Mouse (Mus musculus) cerebellum, adult 9-10 months (tissue): ENCODE results near the gene Kif19a.

Experiments used
- DNase-seq: peaks from one replicate; pipeline ENCODE4 v3.0.0; 2022

The Kif19a gene

DNA sequence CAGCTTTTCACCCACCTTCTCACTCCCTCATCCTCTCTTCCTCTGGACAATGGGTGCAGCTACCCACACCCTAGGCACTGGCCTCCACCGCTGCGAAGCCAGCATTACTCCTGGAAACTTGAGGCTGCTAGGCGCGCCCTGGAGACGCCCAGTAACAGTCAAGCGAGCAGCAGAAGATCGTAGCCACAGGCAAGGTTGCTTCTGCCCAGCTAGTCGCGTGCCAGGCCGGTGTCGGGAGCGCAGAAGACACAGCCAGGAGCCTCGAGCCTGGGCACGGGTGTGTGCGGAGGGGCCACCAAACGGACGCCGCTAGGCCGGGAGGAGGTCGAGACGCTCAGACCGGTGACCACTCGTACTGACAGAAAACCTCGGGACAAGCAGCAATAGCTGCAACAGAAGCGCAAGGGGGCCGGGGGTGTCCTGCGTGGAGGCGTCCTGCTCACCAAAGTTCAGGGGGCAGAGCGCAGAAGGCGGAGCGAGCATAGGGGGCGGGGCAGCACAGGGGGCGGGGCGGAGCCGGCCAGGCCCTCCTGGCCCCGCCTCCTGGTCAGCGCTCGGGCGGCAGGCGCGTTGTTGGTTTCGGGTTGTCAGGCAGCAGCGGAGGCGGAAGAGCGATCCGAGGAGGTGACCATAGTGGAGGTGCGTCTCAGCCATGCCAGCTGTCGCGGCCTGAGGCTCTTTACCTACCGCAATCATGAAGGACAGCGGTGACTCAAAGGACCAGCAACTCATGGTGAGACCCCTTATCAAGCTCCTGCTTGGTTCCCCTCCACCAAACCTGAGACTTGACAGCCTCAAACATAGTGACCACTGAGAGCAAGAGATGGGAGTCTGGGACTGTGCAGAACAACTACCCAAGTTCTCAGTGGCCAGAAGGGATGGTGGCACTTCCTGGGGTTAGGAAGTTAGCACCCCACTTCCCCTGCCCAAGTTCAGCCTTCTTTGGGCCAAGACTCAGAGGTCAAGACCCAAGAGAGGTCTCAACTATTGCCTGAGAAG is at the start of gene Kif19a:
TSS of gene Kif19a (plus strand) at position 569 of the 999 bp plus-strand sequence.
- no peak for DNase-seq

GRCm38 (mm10) chr11:114715531-114715930 is 49.7 kb upstream of the Kif19a start:
- no peak for DNase-seq

DNA sequence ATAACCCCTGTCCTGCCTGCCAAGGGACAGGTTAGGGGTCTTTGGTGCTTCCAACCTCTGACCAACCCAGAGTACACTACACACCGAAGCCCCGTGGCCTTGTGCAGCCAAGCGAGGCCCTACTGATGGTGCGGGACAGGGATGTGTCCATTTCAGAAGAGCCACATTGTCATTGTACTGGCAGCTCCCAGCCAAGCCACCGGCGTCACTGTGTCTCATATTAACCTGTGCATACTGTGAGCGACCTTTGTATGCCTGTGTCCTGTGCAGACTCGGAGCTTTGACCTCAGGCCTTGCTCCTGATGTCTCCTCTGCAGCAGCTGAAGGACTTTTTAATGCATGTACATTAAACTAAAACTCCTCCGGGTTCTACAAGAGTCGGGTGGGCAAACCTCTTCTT is 44.7 kb upstream of the Kif19a start:
- no peak for DNase-seq

DNA sequence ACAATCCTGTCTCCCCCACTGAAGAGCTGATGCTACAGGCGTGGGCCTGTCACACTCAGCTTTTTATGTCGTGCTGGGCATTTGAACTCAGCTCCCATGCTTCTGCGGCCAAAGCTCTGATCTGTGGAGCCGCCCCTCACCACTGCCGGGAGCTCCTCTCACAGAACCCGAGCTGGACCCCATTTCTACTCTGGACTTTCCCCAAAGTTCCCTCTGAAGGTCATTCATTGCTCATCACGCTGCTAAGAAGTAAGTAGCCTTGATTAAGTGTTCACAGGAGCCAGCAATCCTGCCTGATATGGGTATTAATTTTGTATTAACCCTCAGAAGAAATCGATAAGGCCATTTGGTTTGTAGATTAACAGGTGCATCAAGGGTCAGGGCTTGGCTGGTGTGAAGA is 42.8 kb upstream of the Kif19a start:
- no peak for DNase-seq

GRCm38 (mm10) chr11:114723030-114723429 is 42.2 kb upstream of the Kif19a start:
- DNase-seq, result no peak

DNA sequence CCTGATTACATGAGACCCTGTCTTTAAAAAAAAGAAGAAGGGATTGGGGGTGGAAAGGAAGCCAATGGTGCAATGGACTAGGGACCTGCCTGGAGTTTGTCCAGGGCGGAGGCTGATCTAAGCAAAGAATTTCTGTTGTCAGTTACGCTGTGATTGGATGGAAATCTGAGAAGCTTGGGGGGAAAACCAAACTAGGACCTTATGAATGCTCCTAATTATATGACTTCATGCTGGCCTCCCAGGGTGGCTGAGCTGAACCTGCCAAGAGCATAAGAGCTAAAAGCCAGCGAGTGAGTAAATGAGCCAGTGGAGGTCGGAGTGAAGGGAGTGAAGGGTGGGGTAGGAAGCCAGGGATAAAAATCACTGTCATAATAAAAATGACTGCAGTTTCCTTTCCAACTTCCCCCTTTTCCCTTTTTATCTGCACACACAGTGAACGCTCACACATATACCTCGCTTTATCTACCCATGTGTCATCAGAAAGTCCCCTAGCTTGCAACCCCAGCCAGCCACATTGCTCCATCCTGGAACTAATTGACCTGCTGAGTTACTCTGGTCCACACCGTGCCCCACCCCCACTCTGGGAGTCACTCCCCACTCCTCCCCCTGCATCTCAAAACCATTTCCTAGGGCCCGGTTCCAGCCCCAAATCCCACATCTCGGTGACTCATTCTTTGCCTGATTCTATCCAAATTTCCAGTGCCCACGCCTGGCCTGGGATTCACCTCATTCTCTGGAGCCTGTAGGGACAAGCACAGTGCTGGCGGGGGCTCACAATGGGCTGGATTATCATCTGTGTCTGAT is 40.2 kb upstream of the Kif19a start:
- DNase-seq, result peak; percentile 48

DNA sequence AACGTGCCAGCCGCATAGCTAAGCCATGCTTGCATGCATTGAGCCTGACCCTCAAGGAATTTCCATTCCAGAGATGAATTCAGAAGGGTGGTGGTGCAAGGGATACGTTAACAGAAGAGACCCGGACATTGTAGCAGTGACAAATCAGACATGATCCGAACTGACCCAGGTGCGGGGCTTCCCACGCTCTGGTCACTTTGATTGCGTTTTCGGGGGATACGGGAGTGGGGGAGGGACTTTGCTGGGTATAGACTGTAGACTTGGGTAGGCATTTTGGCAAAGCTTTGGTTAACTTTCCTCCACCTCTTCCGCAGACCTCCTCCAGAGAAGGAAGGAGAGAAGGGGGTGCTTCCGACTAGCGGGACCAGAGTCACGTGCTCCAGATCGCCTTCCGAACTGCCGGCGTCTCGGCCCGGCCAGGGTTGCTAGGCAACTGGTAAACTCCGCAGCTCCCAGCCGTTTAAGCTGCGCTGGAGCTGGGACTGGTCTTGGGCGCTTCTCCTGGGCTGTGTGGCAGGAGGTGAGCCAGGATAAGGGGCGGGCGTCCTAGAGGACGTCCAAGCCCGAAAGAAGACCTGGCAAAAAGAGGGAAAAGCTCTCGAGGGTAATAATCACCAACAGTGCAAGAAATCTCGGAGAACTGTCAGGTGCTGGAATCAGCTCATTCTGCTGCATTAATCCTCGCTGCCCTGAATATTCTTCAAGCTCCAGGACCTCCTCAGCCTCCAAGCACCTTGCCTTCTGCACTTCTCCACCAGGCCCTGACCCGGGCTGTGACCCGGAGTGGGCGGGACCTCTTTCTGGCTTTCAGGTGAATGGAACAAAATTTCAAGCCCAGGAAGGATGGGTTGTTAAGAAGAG is 38.0 kb upstream of the Kif19a start, which contains the start of gene Dnaic2:
TSS of gene Dnaic2 (plus strand) at position 444 of the 861 bp plus-strand sequence.
- DNase-seq, result peak; percentile 56

DNA sequence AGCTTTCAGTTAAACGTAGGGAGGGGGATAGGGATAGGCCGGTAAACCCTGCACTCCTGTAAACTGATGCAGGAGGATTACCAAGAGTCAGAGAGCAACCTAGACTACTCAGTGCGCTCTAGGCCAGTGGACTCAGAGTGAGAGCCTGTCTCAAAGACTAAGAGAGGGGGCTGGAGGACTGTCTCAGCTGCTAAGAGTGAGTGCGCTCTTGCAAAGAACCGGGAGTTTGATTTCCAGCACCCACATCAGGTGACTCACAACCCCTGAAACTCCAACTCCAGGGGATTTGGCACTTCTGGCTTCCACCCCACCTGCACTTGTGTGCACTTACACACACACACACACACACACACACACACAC is 37.4 kb upstream of the Kif19a start:
- no peak for DNase-seq

DNA sequence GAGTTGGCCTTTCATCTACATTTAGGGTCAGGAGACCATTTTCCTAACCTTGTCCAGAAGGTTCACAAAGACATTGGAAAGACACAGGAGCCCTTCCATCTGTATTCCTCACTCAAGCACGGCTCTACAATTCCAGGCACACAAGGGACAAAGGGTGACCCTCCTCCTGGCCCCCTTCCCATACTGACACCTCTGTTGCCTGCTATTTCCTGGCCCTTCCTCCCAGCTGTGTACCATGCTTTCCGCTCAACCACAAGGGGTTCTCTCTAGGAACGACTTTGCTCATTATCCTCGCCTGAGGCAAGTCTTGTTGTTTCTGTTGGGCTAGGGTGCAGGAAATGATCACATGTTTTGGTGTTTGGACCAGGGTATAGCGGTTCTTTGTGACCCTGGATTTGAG is 36.9 kb upstream of the Kif19a start:
- no peak for DNase-seq

DNA sequence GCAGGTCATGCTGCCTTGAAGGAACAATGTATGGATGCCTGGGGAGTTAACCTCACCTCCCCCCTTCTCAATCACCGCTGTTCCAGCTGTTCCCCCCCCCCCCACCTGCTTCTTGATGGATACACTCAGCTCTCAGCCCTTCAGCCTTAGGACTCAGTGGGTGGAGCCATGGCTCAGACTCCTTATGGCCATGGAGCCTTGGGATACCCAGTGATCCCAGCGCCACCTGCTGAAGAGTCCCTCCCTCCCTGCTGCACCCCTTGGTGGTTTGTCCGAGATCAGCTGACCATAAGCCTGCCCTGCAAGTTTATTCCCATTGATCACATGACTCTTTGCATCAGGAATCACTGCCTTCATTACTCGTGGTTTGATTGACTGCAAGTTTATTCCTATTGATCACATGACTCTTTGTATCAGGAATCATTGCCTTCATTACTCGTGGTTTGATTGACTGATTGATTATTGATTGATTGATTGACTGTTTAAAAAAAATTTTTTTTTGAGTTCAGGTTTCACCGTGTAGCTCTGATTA is 35.3 kb upstream of the Kif19a start:
- DNase-seq, result no peak

GRCm38 (mm10) chr11:114731711-114732110 is 33.5 kb upstream of the Kif19a start:
- no peak for DNase-seq

DNA sequence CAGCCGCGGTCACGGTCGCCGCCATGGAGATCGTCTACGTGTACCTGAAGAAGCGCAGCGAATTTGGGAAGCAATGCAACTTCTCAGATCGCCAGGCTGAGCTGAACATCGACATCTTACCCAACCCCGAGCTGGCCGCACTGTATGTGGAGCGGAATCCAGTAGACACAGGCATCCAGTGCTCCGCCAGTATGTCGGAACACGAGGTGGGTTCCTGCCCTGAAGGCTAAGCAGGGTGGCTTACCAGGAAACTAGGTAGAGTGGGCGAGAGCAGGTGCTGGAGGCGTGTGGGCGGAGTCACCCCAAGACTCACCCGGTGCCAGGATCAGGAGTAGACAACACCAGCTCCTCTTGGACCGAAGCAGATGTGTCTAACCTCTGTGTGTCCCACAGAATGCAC is 32.3 kb upstream of the Kif19a start:
- no peak for DNase-seq

DNA sequence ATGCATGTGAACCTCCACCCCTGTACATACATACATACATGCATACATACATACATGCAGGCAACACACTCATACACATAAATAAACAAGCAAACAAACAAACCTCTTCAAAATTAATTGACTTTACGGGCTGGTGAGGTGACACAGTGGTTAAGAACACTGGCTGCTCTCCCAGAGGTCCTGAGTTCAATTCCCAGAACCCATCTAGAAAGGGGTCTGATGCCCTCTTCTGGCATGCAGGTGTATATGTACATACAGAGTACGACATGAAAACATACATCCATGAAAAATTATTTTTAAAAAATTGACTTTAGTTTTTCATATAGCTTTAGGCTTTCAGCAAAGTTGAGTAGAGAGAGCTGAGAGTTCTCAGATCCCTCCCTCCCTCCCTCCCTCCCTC is 29.1 kb upstream of the Kif19a start:
- DNase-seq, result no peak

DNA sequence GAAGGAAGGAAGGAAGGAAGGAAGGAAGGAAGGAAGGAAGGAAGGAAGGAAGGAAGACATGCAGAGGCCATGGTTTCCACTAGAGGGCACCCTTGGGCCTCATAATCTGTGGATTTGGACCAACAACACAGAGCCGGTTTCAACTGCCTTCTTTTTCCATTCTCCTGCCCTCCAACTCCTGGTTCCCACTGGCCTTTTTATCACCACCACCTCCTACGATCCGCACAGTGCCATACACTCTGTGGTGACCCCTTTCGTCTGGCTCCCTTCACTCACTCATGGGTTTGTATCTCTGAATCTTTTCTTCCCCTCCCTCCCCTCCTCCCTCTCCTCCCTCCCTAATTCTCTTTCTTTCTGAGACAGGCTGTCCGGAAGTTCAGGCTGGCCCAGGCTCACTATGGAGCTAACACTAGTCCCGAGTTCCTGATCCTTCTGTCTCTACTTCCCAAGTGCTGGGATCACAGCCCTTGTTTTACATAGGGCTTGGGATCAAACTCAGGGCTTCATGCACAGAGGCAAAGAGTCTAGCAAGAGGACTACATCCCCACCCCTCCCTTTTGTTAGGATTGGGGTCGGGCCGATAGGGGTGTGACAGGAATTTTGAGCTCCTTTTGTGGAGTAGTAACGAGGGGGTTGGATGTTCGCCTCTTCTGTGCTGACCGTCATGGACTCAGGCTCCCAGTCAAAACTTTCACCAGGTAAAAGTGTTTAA is 28.1 kb upstream of the Kif19a start:
- DNase-seq, result peak; percentile 78

DNA sequence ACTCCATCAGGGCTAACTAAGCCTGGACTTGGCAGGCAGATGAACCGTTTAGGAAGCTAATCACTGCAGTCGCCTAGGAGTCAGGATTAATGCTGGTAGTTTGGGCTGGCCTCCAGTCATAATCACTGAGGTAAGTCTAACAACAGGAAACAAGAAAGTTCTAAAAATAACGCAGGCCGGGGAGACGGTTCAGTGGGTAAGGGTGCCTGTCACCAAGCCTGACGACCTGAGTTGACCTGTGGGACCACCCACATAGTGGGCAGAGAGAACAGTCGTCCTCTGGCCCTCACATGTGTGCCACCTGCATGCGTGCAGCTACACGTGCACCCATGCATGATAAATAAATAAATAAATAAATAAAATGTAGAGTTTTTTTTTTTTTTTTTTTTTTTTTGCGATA is 24.6 kb upstream of the Kif19a start:
- no peak for DNase-seq

- DNase-seq, result no peak
These were observed 23.7 kb upstream of the Kif19a start for GRCm38 (mm10) chr11:114741451-114741850.

GRCm38 (mm10) chr11:114745134-114745533 is 20.1 kb upstream of the Kif19a start:
- peak; percentile 95 for DNase-seq

DNA sequence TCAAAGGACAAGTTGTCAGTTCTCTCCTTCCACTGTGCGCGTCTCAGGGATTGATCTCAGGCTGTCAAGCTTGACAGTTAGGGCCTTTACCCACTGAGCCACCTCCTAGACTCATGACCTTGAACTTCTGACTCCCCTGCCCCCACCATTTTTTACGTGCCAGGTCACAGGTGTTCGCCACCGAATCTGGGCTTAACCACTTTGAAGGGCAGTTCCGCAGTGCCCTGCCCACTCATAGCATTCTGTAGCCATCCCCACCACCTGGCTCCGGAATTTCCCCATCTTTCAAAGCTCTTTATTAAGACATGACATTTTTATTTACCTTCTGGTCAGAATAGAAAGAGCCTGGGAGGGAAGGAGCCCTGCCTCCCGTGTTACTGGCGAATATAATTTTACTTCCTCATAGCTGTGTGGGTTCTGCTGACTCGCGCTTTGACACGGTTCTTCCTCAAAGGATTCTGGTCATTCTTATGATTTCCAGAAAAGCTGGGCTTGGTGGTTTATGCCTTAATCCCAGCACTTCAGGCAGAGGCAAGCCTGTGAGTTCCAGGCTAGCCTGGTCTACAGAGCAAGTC is 17.5 kb upstream of the Kif19a start:
- DNase-seq, result no peak

DNA sequence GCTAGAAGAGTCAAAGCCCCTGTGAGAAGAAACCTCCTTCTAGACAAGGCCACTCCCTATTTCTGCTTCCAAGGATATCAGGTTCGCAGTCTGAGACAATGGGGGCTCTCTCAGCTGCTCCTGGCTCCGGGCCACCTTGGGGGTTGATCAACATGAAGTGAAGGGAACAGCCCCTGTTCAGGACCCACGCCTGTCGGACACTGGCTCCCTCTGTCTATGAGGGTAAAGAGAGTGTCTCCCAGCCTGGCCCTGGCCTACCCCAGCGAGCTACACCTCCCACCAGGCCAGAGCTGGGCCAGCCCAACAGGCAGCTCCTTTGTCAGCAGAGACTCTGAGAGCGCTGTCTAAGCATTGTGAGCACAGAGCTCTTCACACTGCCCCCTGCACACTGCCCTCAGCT is 4.7 kb downstream of the Kif19a start:
- no peak for DNase-seq

DNA sequence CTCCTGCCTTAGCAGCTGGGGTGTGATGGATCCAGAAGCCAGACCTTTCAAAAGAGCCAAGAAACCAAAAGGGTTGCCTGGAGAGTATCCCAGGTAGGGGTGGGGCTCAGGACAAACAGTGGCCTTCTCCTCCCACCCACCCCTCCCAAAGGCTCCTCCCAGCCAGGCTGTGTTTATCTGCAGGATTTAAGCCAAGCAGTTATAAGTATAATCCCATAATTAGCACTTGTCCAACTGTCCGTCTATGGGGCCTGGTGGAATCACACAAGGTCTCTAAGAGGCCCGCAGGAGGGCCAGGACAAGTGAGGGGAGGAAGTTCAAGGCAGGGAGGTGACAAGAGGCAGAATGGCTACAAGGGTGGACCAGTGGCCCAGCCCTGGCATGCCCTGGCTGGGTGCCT is 6.7 kb downstream of the Kif19a start:
- no peak for DNase-seq

DNA sequence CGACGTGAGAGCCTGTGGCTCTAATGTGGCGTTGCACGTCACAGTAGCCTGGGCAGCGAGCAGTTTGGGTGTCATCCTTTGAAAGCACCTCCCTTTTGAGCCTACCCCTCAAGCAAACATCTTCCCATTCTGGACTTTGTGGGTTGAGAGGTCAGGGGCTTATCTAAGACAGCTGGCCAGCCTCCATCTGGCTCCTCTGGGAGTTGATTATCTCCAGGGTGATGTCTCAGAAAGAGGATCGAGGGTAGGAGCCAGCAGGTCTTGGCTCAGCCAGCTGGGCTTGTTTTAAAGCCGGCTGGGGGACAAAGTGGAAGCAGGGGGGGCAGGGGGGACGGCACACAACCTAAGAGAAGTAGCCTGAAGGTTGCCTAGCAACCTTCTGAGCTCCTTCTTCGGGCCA is 14.9 kb downstream of the Kif19a start:
- no peak for DNase-seq

DNA sequence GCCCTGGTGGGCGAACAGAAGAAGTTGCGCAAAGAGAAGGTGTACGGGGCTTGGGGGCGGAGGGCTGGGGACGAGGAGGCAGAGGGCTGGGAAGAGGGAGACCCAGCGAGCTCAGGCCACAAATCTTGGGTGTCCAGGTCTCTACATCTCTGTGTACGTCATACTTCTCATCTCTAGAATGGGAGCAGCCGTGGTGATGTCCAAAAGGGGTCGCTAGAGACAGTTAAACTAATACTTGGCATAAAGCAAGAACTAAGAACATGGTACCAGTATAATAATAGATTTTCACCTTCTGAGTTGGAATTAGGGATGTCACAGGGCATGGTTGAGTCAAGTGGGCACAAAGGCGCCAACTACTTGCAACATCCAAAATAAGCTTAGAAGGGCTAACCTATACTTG is 20.7 kb downstream of the Kif19a start:
- DNase-seq, result peak; percentile 50
